9 mouse cellular contexts compared by ENCODE assay signal in the genomic region with DNA sequence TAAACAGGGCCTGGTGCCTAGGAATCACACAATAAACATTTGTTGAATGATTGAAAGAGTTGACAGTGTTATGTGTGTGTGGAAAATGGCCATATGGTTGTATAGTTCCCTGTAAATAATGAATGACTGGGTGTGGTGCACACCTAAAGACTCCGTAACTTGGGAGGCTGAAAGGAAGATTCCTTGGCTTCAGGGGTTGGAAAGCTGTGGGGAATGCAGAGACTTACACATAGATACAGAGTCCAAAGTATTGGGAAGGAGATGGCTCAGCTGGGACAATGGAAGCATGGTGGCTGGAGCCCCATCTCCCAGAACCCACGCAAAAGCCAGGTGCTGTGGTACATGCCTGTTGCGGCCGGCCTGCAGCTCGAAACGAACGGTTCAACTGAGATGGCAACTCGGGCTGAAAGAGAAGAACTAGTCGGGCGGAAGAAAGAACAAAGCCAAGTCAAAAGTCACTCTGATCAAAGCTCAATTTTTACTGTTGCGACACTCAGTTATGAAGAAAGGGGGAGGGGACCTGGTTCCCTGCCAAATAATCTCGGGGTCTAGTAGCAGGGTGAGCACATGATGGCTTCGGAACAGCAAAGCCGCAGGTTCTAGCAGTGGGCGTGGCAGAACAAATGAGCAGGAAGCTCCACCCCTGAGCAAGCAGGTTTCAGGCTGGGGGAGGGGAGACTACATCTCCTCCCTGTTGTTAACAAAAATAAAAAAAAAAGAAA. TPM values are rescaled to one million over a fixed set of nuclear protein-coding genes. Genes with fewer than 3 reads are reported as not detected.
DNase-seq lines count a peak whose midpoint lies in the region; ATAC-seq and TF ChIP-seq lines count a peak whose summit lies in the region.
"Had no signal": no experiment of that assay in that cellular context is flagged by ENCODE, and none has a peak within 500 bp of the region (broad histone marks: within the 10 kb centered on the region; RNA-seq: fewer than 3 reads in every experiment).

No protein-coding gene starts in this region.

- no peaks in the 10 kb centered on the region for H3K79me2 ChIP-seq in liver, adult 2 months (ENCODE audit: control insufficient read depth, insufficient read depth, low read length)

- peaks cover 5% of the 10 kb centered on the region; the same call in 1 of the 2 replicates for H3K4me1 ChIP-seq in liver, adult 2 months (ENCODE audit: control insufficient read depth, insufficient read depth, low read length)
- H3K4me1 ChIP-seq in liver, embryonic 12.5 days = no peaks in the 10 kb centered on the region
- no peaks in the 10 kb centered on the region for H3K4me1 ChIP-seq in forebrain, embryonic 16.5 days (replicated peaks; ENCODE audit: control insufficient read depth, insufficient read depth, low read length)
- peaks cover 4% of the 10 kb centered on the region; the same call in 1 of the 2 replicates for H3K4me1 ChIP-seq in spleen, adult 2 months (ENCODE audit: control insufficient read depth, insufficient read depth, insufficient read length)
- no peaks in the 10 kb centered on the region for H3K4me1 ChIP-seq in cerebellum, adult 2 months (ENCODE audit: control insufficient read depth, insufficient read depth, low read length)

- H3K4me2 ChIP-seq in liver, embryonic 12.5 days = no peak overlapping the region
- H3K4me2 ChIP-seq in forebrain, embryonic 16.5 days (ENCODE audit: low read length) = peak overlapping the region; percentile 23; the same call in 1 of the 2 replicates

- 29% methylated on average over 15 of the region's 15 CpGs for WGBS in liver, adult 2 months
- 59% methylated on average over 15 of the region's 15 CpGs for WGBS in liver, embryonic 12.5 days (ENCODE audit: insufficient replicate concordance)
- WGBS in forebrain, embryonic 16.5 days = 44% methylated on average over 15 of the region's 15 CpGs
- 22% methylated on average over 15 of the region's 15 CpGs for WGBS in spleen, adult 2 months
- 21% methylated on average over 15 of the region's 15 CpGs for WGBS in cerebellum, adult 2 months

- TF ChIP-seq POLR2A in liver, adult 2 months (IDR thresholded peaks at IDR 0.05; ENCODE audit: extremely low read depth, insufficient read depth, low read length) = no peak
- no peak for TF ChIP-seq POLR2A in spleen, adult 2 months (IDR thresholded peaks at IDR 0.05; ENCODE audit: low read depth, low read length)
- TF ChIP-seq POLR2A in cerebellum, adult 2 months (IDR thresholded peaks at IDR 0.05; ENCODE audit: borderline replicate concordance, insufficient read depth, low read length) = no peak

- H3K4me3 ChIP-seq in liver, adult 2 months (ENCODE audit: insufficient read depth, low read depth, low read length) = no peak overlapping the region
- no peak overlapping the region for H3K4me3 ChIP-seq in liver, embryonic 12.5 days
- no peak overlapping the region for H3K4me3 ChIP-seq in forebrain, embryonic 16.5 days (replicated peaks; ENCODE audit: low read length)
- H3K4me3 ChIP-seq in spleen, adult 2 months (ENCODE audit: extremely low read depth, insufficient read depth, insufficient read length) = peak overlapping the region; percentile 35; the same call in 1 of the 2 replicates
- no peak overlapping the region for H3K4me3 ChIP-seq in cerebellum, adult 2 months (replicated peaks; ENCODE audit: insufficient read depth, low read depth, low read length)
- H3K4me3 ChIP-seq: heart, adult 2 months had no signal

- no peaks in the 10 kb centered on the region for H3K36me3 ChIP-seq in liver, adult 2 months (ENCODE audit: control insufficient read depth, insufficient read depth, low read length)
- no peaks in the 10 kb centered on the region for H3K36me3 ChIP-seq in liver, embryonic 12.5 days
- H3K36me3 ChIP-seq in forebrain, embryonic 16.5 days (ENCODE audit: control insufficient read depth, insufficient read depth) = no peaks in the 10 kb centered on the region
- no peaks in the 10 kb centered on the region for H3K36me3 ChIP-seq in spleen, adult 2 months (ENCODE audit: control insufficient read depth, insufficient read depth, low read length)

- H3K9ac ChIP-seq in liver, adult 2 months (ENCODE audit: low read depth, low read length) = no peak overlapping the region
- H3K9ac ChIP-seq in liver, embryonic 12.5 days = no peak overlapping the region
- H3K9ac ChIP-seq in forebrain, embryonic 16.5 days (replicated peaks; ENCODE audit: low read depth, low read length) = no peak overlapping the region

- H3K27ac ChIP-seq in liver, adult 2 months (replicated peaks; ENCODE audit: insufficient read depth, low read depth, low read length) = no peak overlapping the region
- H3K27ac ChIP-seq in liver, embryonic 12.5 days = no peak overlapping the region
- H3K27ac ChIP-seq in forebrain, embryonic 16.5 days (ENCODE audit: low read length) = no peak overlapping the region
- H3K27ac ChIP-seq in spleen, adult 2 months (ENCODE audit: insufficient read depth, low read length) = peak overlapping the region; percentile 70
- H3K27ac ChIP-seq in cerebellum, adult 2 months (ENCODE audit: insufficient read depth, low read length) = no peak overlapping the region
- H3K27ac ChIP-seq: heart, adult 2 months had no signal

- peaks cover 7% of the 10 kb centered on the region; the same call in 1 of the 2 replicates for H3K27me3 ChIP-seq in liver, adult 2 months (ENCODE audit: control insufficient read depth, insufficient read depth, low read length)
- no peaks in the 10 kb centered on the region for H3K27me3 ChIP-seq in liver, embryonic 12.5 days (replicated peaks)
- no peaks in the 10 kb centered on the region for H3K27me3 ChIP-seq in forebrain, embryonic 16.5 days (replicated peaks; ENCODE audit: control insufficient read depth, insufficient read depth, low read length)
- H3K27me3 ChIP-seq in spleen, adult 2 months (ENCODE audit: control insufficient read depth, insufficient read depth, low read length) = no peaks in the 10 kb centered on the region
- no peaks in the 10 kb centered on the region for H3K27me3 ChIP-seq in cerebellum, adult 2 months (ENCODE audit: control insufficient read depth, insufficient read depth, low read length)

- ATAC-seq in liver, embryonic 12.5 days = no peak
- ATAC-seq in forebrain, embryonic 16.5 days = no peak

- no peak for TF ChIP-seq CTCF in liver, adult 2 months (IDR thresholded peaks at IDR 0.05; ENCODE audit: low read depth, low read length)
- TF ChIP-seq CTCF in spleen, adult 2 months (IDR thresholded peaks at IDR 0.05; ENCODE audit: extremely low read depth, insufficient read depth, insufficient read length, insufficient replicate concordance) = no peak
- TF ChIP-seq CTCF in cerebellum, adult 2 months (IDR thresholded peaks at IDR 0.05; ENCODE audit: borderline replicate concordance, insufficient read depth, low read depth, low read length) = no peak

- DNase-seq in liver, adult 2 months (ENCODE audit: extremely low read depth, low read depth, low spot score) = peak; percentile 60
- DNase-seq in kidney, postnatal 36 days = peak; percentile 80 to 88
- peak; percentile 36 to 74 for DNase-seq in spleen, adult 2 months (ENCODE audit: low read depth in 1 of 2, low spot score in 2 of 2)
- DNase-seq in cerebellum, adult 2 months = no peak
- no peak for DNase-seq in urinary bladder, postnatal 25 days (ENCODE audit: low spot score)
- DNase-seq in testis, postnatal 10 days (ENCODE audit: low spot score) = no peak

- H3K9me3 ChIP-seq in liver, embryonic 12.5 days (replicated peaks) = no peaks in the 10 kb centered on the region
- H3K9me3 ChIP-seq in forebrain, embryonic 16.5 days (ENCODE audit: control insufficient read depth, low read length) = no peaks in the 10 kb centered on the region

RNA-seq across cellular contexts. Expression of gene Gm10031, which starts 1.9 kb away (rescaled TPM):
- 13.4 and 13.6 TPM in 2 replicates for total RNA-seq in liver, adult 2 months (2014; rRNA removed)
- polyA plus RNA-seq in liver, adult 2 months (2012; rRNA removed) = 9.9 and 11.1 TPM in 2 replicates
- polyA plus RNA-seq in liver, embryonic 12.5 days (2016; fragmentation: Nextera tagmentation; extraction: Ambion mirVana) = 0.18 and 0.29 TPM in 2 replicates
- 0.73 and 1.3 TPM in 2 replicates for polyA plus RNA-seq in forebrain, embryonic 16.5 days (2015; fragmentation: Nextera tagmentation; extraction: Ambion mirVana)
- polyA plus RNA-seq in spleen, adult 2 months (2012; rRNA removed) = 15.4 and 17.3 TPM in 2 replicates
- polyA plus RNA-seq in cerebellum, adult 2 months (2012; rRNA removed) = 8.7 and 9.5 TPM in 2 replicates

RNA-seq across cellular contexts. Expression of gene Abl2, which starts 36.6 kb away (rescaled TPM):
- total RNA-seq in liver, adult 2 months (2014; rRNA removed) = 3.2 and 4.4 TPM in 2 replicates
- polyA plus RNA-seq in liver, adult 2 months (2012; rRNA removed) = 2.3 and 2.6 TPM in 2 replicates
- polyA plus RNA-seq in liver, embryonic 12.5 days (2016; fragmentation: Nextera tagmentation; extraction: Ambion mirVana) = 2.4 and 2.5 TPM in 2 replicates
- polyA plus RNA-seq in forebrain, embryonic 16.5 days (2015; fragmentation: Nextera tagmentation; extraction: Ambion mirVana) = 7.4 TPM in 2 replicates
- polyA plus RNA-seq in spleen, adult 2 months (2012; rRNA removed) = 8.1 and 11.0 TPM in 2 replicates
- polyA plus RNA-seq in cerebellum, adult 2 months (2012; rRNA removed) = 16.4 and 17.2 TPM in 2 replicates

RNA-seq across cellular contexts. Expression of gene Soat1, which starts 47.8 kb away (rescaled TPM):
- 5.9 and 7.7 TPM in 2 replicates for total RNA-seq in liver, adult 2 months (2014; rRNA removed)
- 1.2 and 2.4 TPM in 2 replicates for polyA plus RNA-seq in liver, adult 2 months (2012; rRNA removed)
- 19.5 and 24.3 TPM in 2 replicates for polyA plus RNA-seq in liver, embryonic 12.5 days (2016; fragmentation: Nextera tagmentation; extraction: Ambion mirVana)
- 10.1 and 16.2 TPM in 2 replicates for polyA plus RNA-seq in forebrain, embryonic 16.5 days (2015; fragmentation: Nextera tagmentation; extraction: Ambion mirVana)
- 21.3 and 26.0 TPM in 2 replicates for polyA plus RNA-seq in spleen, adult 2 months (2012; rRNA removed)
- 16.5 and 17.7 TPM in 2 replicates for polyA plus RNA-seq in cerebellum, adult 2 months (2012; rRNA removed)

Comparison
In these comparisons a context has a peak if more than half of its experiments do, and no peak if none do; other contexts are left out.
1. DNase-seq: peak in liver, adult 2 months (single experiment), kidney, postnatal 36 days (2 of 2) and spleen, adult 2 months (2 of 2); none in cerebellum, adult 2 months (0 of 2), urinary bladder, postnatal 25 days (single experiment) and testis, postnatal 10 days (single experiment).